Mouse (Mus musculus) liver, embryonic 11.5 days (tissue): Measurements from ENCODE around the gene Dab1. TPM values are rescaled to one million over a fixed set of nuclear protein-coding genes. Genes with fewer than 3 reads are reported as not detected.

ENCODE experiments used
- ATAC-seq: fragments of 200-750 bp; cut with Nextera tagmentation; replicated peaks from 2 replicates; pipeline ENCODE4 v1.8.0; 2017; ENCODE audit warnings: moderate number of reproducible peaks, mild to moderate bottlenecking, moderate TSS enrichment, moderate library complexity; ENCODE audit not compliant: low FRiP score
- DNase-seq: peaks from one replicate; pipeline ENCODE4 v3.0.0-alpha.2; 2017; ENCODE audit warnings: low spot score
- H3K27ac ChIP-seq: fragments of 300-500 bp; sonication (generic); 2 replicates; pipeline ENCODE4 v1.5.1; 2014; ENCODE audit warnings: mild to moderate bottlenecking, low read depth, low read length, control low read depth
- H3K27me3 ChIP-seq: fragments of 300-500 bp; sonication (generic); replicated peaks from 2 replicates; pipeline ENCODE4 v1.6.1; 2014; ENCODE audit warnings: low read length, mixed read lengths; ENCODE audit not compliant: control insufficient read depth, insufficient read depth
- H3K36me3 ChIP-seq: fragments of 300-500 bp; sonication (generic); 2 replicates; pipeline ENCODE4 v1.6.1; 2014; ENCODE audit warnings: mild to moderate bottlenecking, low read length, moderate library complexity, mixed read lengths; ENCODE audit not compliant: control insufficient read depth, insufficient read depth
- H3K4me1 ChIP-seq: fragments of 300-500 bp; sonication (generic); replicated peaks from 2 replicates; pipeline ENCODE4 v1.6.1; 2014; ENCODE audit warnings: low read length, mixed read lengths; ENCODE audit not compliant: control insufficient read depth, insufficient read depth
- H3K4me2 ChIP-seq: fragments of 300-500 bp; sonication (generic); 2 replicates; pipeline ENCODE4 v1.6.1; 2014; ENCODE audit warnings: mild to moderate bottlenecking, control low read depth, moderate library complexity
- H3K4me3 ChIP-seq: fragments of 300-500 bp; sonication (generic); 2 replicates; pipeline ENCODE4 v1.5.1; 2014; ENCODE audit warnings: low read depth, low read length, control low read depth
- H3K9ac ChIP-seq: fragments of 300-500 bp; sonication (generic); 2 replicates; pipeline ENCODE4 v1.6.1; 2014; ENCODE audit warnings: low read depth, low read length, control low read depth
- H3K9me3 ChIP-seq: fragments of 300-500 bp; sonication (generic); 2 replicates; pipeline ENCODE4 v1.6.1; 2016; ENCODE audit warnings: low read length, inconsistent platforms, mixed read lengths; ENCODE audit not compliant: control insufficient read depth
- WGBS: fragments of 180-500 bp; shearing (Covaris S2); extraction: QIAGEN DNeasy Blood & Tissue Kit; methylation state at CpG from one replicate; pipeline ENCODE4 v1.1.7; 2014; 5-methylcytosine and 5-hydroxymethylcytosine counted together
- polyA plus RNA-seq: library from polyadenylated mRNA; unstranded; fragments of >200 nt; fragmentation: Nextera tagmentation; extraction: Ambion mirVana; gene quantifications from 2 replicates; pipeline ENCODE4 v1.2.1, GENCODE M21; 2014

Gene Dab1
- polyA plus RNA-seq, 1 experiment from 2014 or later, result 1.8 TPM

GRCm38 (mm10) chr4:103754561-103754960 is 135.4 kb downstream of the Dab1 start:
- no peak for ATAC-seq
- Histone ChIP-seq H3K9ac (no peak overlapping the region), H3K4me1 (no peaks in the 10 kb centered on the region), H3K27ac (no peak overlapping the region), H3K4me2 (no peak overlapping the region), H3K36me3 (no peaks in the 10 kb centered on the region), H3K4me3 (no peak overlapping the region), H3K9me3 (no peaks in the 10 kb centered on the region), H3K27me3 (no peaks in the 10 kb centered on the region)
- WGBS, result 68% methylated on average over 7 of the region's 7 CpGs
- no peak for DNase-seq

- Histone ChIP-seq H3K4me2 (no peak overlapping the region), H3K4me3 (no peak overlapping the region), H3K27ac (no peak overlapping the region), H3K27me3 (no peaks in the 10 kb centered on the region), H3K4me1 (no peaks in the 10 kb centered on the region), H3K9me3 (no peaks in the 10 kb centered on the region), H3K9ac (no peak overlapping the region), H3K36me3 (no peaks in the 10 kb centered on the region)
- ATAC-seq (no peak), DNase-seq (no peak)
- 81% methylated on average over 3 of the region's 3 CpGs for WGBS
Measured at GRCm38 (mm10) chr4:103757241-103757640, 138.1 kb downstream of the Dab1 start.

- DNase-seq (no peak), ATAC-seq (no peak)
- H3K27me3 ChIP-seq, result no peaks in the 10 kb centered on the region
- no peak overlapping the region for H3K27ac ChIP-seq
- no peak overlapping the region for H3K4me2 ChIP-seq
- H3K9ac ChIP-seq, result no peak overlapping the region
- WGBS, result 83% methylated on average over 11 of the region's 11 CpGs
- no peaks in the 10 kb centered on the region for H3K4me1 ChIP-seq
- no peaks in the 10 kb centered on the region for H3K36me3 ChIP-seq
- no peaks in the 10 kb centered on the region for H3K9me3 ChIP-seq
- H3K4me3 ChIP-seq, result no peak overlapping the region
Measured at GRCm38 (mm10) chr4:103762416-103762815, 143.3 kb downstream of the Dab1 start.

- Histone ChIP-seq H3K27ac (no peak overlapping the region), H3K27me3 (no peaks in the 10 kb centered on the region), H3K4me2 (no peak overlapping the region), H3K9me3 (no peaks in the 10 kb centered on the region), H3K9ac (no peak overlapping the region), H3K4me1 (no peaks in the 10 kb centered on the region), H3K4me3 (no peak overlapping the region), H3K36me3 (no peaks in the 10 kb centered on the region)
- DNase-seq (no peak), ATAC-seq (no peak)
- WGBS, result 67% methylated on average over 4 of the region's 4 CpGs
Measured at GRCm38 (mm10) chr4:103775712-103776111, 156.6 kb downstream of the Dab1 start.

GRCm38 (mm10) chr4:103781398-103781797 is 162.2 kb downstream of the Dab1 start:
- H3K9ac ChIP-seq, result no peak overlapping the region
- 73% methylated on average over 4 of the region's 4 CpGs for WGBS
- H3K9me3 ChIP-seq, result no peaks in the 10 kb centered on the region
- ATAC-seq, result no peak
- H3K27me3 ChIP-seq, result no peaks in the 10 kb centered on the region
- no peak overlapping the region for H3K4me2 ChIP-seq
- H3K4me1 ChIP-seq, result no peaks in the 10 kb centered on the region
- H3K27ac ChIP-seq, result no peak overlapping the region
- DNase-seq, result no peak
- H3K36me3 ChIP-seq, result no peaks in the 10 kb centered on the region
- no peak overlapping the region for H3K4me3 ChIP-seq

GRCm38 (mm10) chr4:103783561-103784247 is 164.5 kb downstream of the Dab1 start:
- DNase-seq, result no peak
- H3K9me3 ChIP-seq, result no peaks in the 10 kb centered on the region
- H3K4me3 ChIP-seq, result no peak overlapping the region
- no peaks in the 10 kb centered on the region for H3K27me3 ChIP-seq
- ATAC-seq, result no peak
- H3K4me2 ChIP-seq, result no peak overlapping the region
- H3K9ac ChIP-seq, result no peak overlapping the region
- H3K4me1 ChIP-seq, result no peaks in the 10 kb centered on the region
- H3K36me3 ChIP-seq, result no peaks in the 10 kb centered on the region
- 80% methylated on average over 7 of the region's 7 CpGs for WGBS
- no peak overlapping the region for H3K27ac ChIP-seq

- no peak overlapping the region for H3K4me2 ChIP-seq
- H3K27ac ChIP-seq, result no peak overlapping the region
- whole genome bisulfite sequencing, result 76% methylated on average over 8 of the region's 8 CpGs
Measured at GRCm38 (mm10) chr4:103793589-103794312, 174.6 kb downstream of the Dab1 start.

GRCm38 (mm10) chr4:103796416-103796815 is 177.3 kb downstream of the Dab1 start:
- H3K27ac ChIP-seq, result no peak overlapping the region
- H3K4me1 ChIP-seq, result no peaks in the 10 kb centered on the region
- ATAC-seq (no peak), DNase-seq (no peak)
- no peak overlapping the region for H3K9ac ChIP-seq
- H3K27me3 ChIP-seq, result no peaks in the 10 kb centered on the region
- 68% methylated on average over 6 of the region's 6 CpGs for WGBS
- no peaks in the 10 kb centered on the region for H3K9me3 ChIP-seq
- H3K4me2 ChIP-seq, result no peak overlapping the region
- H3K36me3 ChIP-seq, result no peaks in the 10 kb centered on the region
- H3K4me3 ChIP-seq, result no peak overlapping the region

More at GRCm38 (mm10) chr4:103793589-103794312, 174.6 kb downstream of the Dab1 start:
- DNase-seq (no peak), ATAC-seq (no peak)
- Histone ChIP-seq H3K36me3 (no peaks in the 10 kb centered on the region), H3K27me3 (no peaks in the 10 kb centered on the region), H3K4me1 (no peaks in the 10 kb centered on the region), H3K4me3 (no peak overlapping the region), H3K9me3 (no peaks in the 10 kb centered on the region), H3K9ac (no peak overlapping the region)

GRCm38 (mm10) chr4:103802439-103802838 is 183.3 kb downstream of the Dab1 start:
- no peak for ATAC-seq
- Histone ChIP-seq H3K36me3 (no peaks in the 10 kb centered on the region), H3K4me3 (no peak overlapping the region), H3K9me3 (no peaks in the 10 kb centered on the region), H3K4me2 (no peak overlapping the region), H3K27ac (no peak overlapping the region), H3K4me1 (no peaks in the 10 kb centered on the region), H3K27me3 (no peaks in the 10 kb centered on the region), H3K9ac (no peak overlapping the region)
- WGBS, result 81% methylated on average over 4 of the region's 4 CpGs
- DNase-seq, result no peak
